Mouse (Mus musculus) brain, embryonic 14.5 days (tissue): Measurements from ENCODE around the gene Anapc5. TPM values are rescaled to one million over a fixed set of nuclear protein-coding genes. Genes with fewer than 3 reads are reported as not detected.

ENCODE experiments used
- DNase-seq: peaks from one replicate; pipeline ENCODE4 v3.0.0-alpha.2; 2011; ENCODE audit warnings: low read depth
- CTCF ChIP-seq: fragments of 200-500 bp; IDR thresholded peaks from 2 replicates; pipeline ENCODE4 v1.5.1; 2012; ENCODE audit warnings: inconsistent platforms, mild to moderate bottlenecking, moderate library complexity, borderline replicate concordance; ENCODE audit not compliant: insufficient read depth, insufficient read length; ENCODE audit errors: extremely low read depth
- POLR2A ChIP-seq: fragments of 200-500 bp; IDR thresholded peaks from 2 replicates; pipeline ENCODE4 v1.6.1; 2012; ENCODE audit warnings: mild to moderate bottlenecking, inconsistent platforms, borderline replicate concordance; ENCODE audit not compliant: poor library complexity, insufficient read depth, insufficient read length, severe bottlenecking; ENCODE audit errors: extremely low read depth
- polyA plus RNA-seq: library from polyadenylated mRNA; depleted of rRNA; stranded (reverse); fragments of >200 nt; gene quantifications from 2 replicates; pipeline ENCODE4 v1.2.3, GENCODE M21; 2012; rRNA removed

Anapc5 gene
- polyA plus RNA-seq, 1 experiment, result 621 TPM

- TF ChIP-seq CTCF, result no peak
- no peak for TF ChIP-seq POLR2A
- DNase-seq, result no peak
Measured at GRCm38 (mm10) chr5:122747950-122748349, 73.2 kb downstream of the Anapc5 start.

- no peak for TF ChIP-seq POLR2A
- TF ChIP-seq CTCF, result no peak
- DNase-seq, result no peak
Measured at GRCm38 (mm10) chr5:122743880-122744422, 77.2 kb downstream of the Anapc5 start.

Other genes with a start within 250 kb of the Anapc5 start
- gene Ift81, start 206.8 kb downstream of the Anapc5 start, polyA plus RNA-seq, result 26.1 and 26.9 TPM in 2 replicates
- 3.5 and 7.7 TPM in 2 replicates for gene P2rx7, start 177.4 kb downstream of the Anapc5 start, polyA plus RNA-seq
- 9.7 and 13.1 TPM in 2 replicates for gene P2rx4, start 113.8 kb downstream of the Anapc5 start, polyA plus RNA-seq
- 53.0 and 59.7 TPM in 2 replicates for gene Camkk2, start 41.9 kb downstream of the Anapc5 start, polyA plus RNA-seq
- gene Rnf34, start 28.7 kb upstream of the Anapc5 start, polyA plus RNA-seq, result 30.9 and 33.1 TPM in 2 replicates
- 81.7 and 102 TPM in 2 replicates for gene Kdm2b, start 168.5 kb upstream of the Anapc5 start, polyA plus RNA-seq
- 21.2 and 23.6 TPM in 2 replicates for gene Orai1, start 193.7 kb upstream of the Anapc5 start, polyA plus RNA-seq
- 0.16 and 0.59 TPM in 2 replicates for gene Morn3, start 225.7 kb upstream of the Anapc5 start, polyA plus RNA-seq
- gene Tmem120b, start 247.1 kb upstream of the Anapc5 start, polyA plus RNA-seq, result 13.9 and 16.0 TPM in 2 replicates